Mouse (Mus musculus) midbrain, embryonic 13.5 days (tissue): Measurements from ENCODE around the gene Kcnk10. TPM values are rescaled to one million over a fixed set of nuclear protein-coding genes. Genes with fewer than 3 reads are reported as not detected.

Experiments
- ATAC-seq: fragments of 200-750 bp; cut with Nextera tagmentation; 2 replicates; pipeline ENCODE4 v1.8.0; 2017; ENCODE audit warnings: mild to moderate bottlenecking, moderate TSS enrichment, moderate library complexity
- H3K27ac ChIP-seq: fragments of 300-500 bp; sonication (generic); 2 replicates; pipeline ENCODE4 v1.5.1; 2015; ENCODE audit warnings: inconsistent platforms, mild to moderate bottlenecking, moderate library complexity
- H3K27me3 ChIP-seq: fragments of 300-500 bp; sonication (generic); 2 replicates; pipeline ENCODE4 v1.6.1; 2015; ENCODE audit warnings: mild to moderate bottlenecking, inconsistent platforms
- H3K36me3 ChIP-seq: fragments of 300-500 bp; sonication (generic); 2 replicates; pipeline ENCODE4 v1.6.1; 2015; ENCODE audit warnings: mild to moderate bottlenecking, inconsistent platforms
- H3K4me1 ChIP-seq: fragments of 300-500 bp; sonication (generic); replicated peaks from 2 replicates; pipeline ENCODE4 v1.6.1; 2015; ENCODE audit warnings: inconsistent platforms
- H3K4me2 ChIP-seq: fragments of 300-500 bp; sonication (generic); replicated peaks from 2 replicates; pipeline ENCODE4 v1.6.1; 2015; ENCODE audit warnings: moderate library complexity, mild to moderate bottlenecking, inconsistent platforms
- H3K4me3 ChIP-seq: fragments of 300-500 bp; sonication (generic); replicated peaks from 2 replicates; pipeline ENCODE4 v1.5.1; 2015; ENCODE audit warnings: mild to moderate bottlenecking, inconsistent platforms
- H3K9ac ChIP-seq: fragments of 300-500 bp; sonication (generic); replicated peaks from 2 replicates; pipeline ENCODE4 v1.6.1; 2015; ENCODE audit warnings: mild to moderate bottlenecking, inconsistent platforms
- H3K9me3 ChIP-seq: fragments of 300-500 bp; sonication (generic); 2 replicates; pipeline ENCODE4 v1.6.1; 2016; ENCODE audit warnings: mild to moderate bottlenecking, inconsistent platforms
- WGBS: fragments of 180-500 bp; shearing (Covaris S2); methylation state at CpG from one replicate; pipeline ENCODE4 v1.1.7; 2015; 5-methylcytosine and 5-hydroxymethylcytosine counted together
- polyA plus RNA-seq: library from polyadenylated mRNA; unstranded; fragments of >200 nt; fragmentation: Nextera tagmentation; extraction: Ambion mirVana; gene quantifications from 2 replicates; pipeline ENCODE4 v1.2.1, GENCODE M21; 2015

The Kcnk10 gene
- polyA plus RNA-seq, 1 experiment from 2014 or later: 51.8 TPM

DNA sequence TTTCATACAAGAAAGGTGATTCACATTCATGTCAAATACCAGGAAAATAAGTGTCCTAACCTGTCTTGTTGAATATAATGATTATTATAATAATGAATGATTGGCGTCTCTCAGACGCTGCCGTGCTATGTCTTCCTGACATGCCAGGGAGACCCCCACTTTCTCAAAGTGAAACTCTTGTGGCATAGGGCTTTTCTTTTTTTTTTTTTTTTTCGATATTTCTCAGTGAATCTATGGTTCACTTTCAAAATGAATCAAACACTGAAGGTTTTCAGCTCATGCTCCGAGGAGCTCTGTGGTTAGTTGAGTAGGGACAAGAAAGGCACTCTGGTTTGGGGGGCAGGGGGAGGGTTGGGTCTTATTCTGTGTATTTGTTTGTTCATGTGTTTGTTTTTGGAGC is 22.8 kb upstream of the Kcnk10 start:
- 0 out of 2 replicates have a peak, but pooled peaks cover 3% of the 10 kb centered on the region for H3K9me3 ChIP-seq
- no peak for ATAC-seq
- H3K4me3 ChIP-seq: no peak overlapping the region
- H3K9ac ChIP-seq: no peak overlapping the region
- no peak overlapping the region for H3K4me2 ChIP-seq
- peaks cover 3% of the 10 kb centered on the region; the same call in 1 of the 2 replicates for H3K4me1 ChIP-seq
- WGBS: 90% methylated on average over 5 of the region's 5 CpGs
- H3K36me3 ChIP-seq: no peaks in the 10 kb centered on the region
- no peak overlapping the region for H3K27ac ChIP-seq
- no peaks in the 10 kb centered on the region for H3K27me3 ChIP-seq

DNA sequence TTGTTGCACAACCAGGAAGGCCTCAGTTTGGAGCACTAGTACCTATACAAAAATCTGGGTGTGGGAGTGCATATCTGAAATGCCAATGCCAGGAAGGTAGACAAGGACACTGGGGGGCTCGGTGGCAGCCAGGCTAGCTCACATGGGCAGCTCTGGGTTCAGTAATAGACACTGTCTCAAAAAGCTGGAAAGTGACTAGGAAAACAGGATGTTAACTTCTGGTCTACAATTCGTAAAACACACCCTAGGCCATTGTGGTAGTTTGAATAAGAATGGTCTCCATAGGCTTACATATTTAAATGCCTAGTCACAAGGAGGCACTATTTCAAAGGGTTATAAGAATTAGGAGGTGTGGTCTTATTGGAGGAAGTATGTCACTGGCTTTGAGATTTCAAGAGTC is 12.9 kb upstream of the Kcnk10 start:
- Histone ChIP-seq H3K4me1 (peaks cover 3% of the 10 kb centered on the region; the same call in 1 of the 2 replicates), H3K27me3 (no peaks in the 10 kb centered on the region)
- 90% methylated on average over 2 of the region's 2 CpGs for WGBS

DNA sequence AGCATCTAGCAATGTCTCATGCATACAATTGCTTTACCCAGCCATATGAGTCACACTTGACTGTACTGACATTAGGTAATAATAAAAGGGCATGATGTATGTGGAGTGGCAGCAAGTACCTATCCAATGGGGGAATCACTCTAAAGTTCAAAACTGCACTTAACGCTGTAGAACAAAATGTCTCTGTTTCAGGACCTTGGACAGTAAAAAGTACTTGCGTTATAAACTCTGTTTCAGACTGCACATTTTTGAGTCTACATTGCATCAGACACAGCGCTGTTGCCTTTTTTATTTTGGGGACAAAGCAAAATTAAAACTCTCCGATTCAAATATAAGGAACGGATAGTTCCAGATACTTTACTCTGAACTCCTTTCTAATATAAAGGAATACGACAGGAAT is 10.5 kb upstream of the Kcnk10 start:
- peaks cover 3% of the 10 kb centered on the region; the same call in 1 of the 2 replicates for H3K4me1 ChIP-seq
- 81% methylated on average over 6 of the region's 6 CpGs for WGBS
- H3K27me3 ChIP-seq: no peaks in the 10 kb centered on the region
- no peak for ATAC-seq
- H3K36me3 ChIP-seq: no peaks in the 10 kb centered on the region
- no peak overlapping the region for H3K9ac ChIP-seq
- H3K27ac ChIP-seq: no peak overlapping the region
- peaks cover 14% of the 10 kb centered on the region for H3K9me3 ChIP-seq
- no peak overlapping the region for H3K4me2 ChIP-seq
- H3K4me3 ChIP-seq: no peak overlapping the region

More for the DNA sequence above, 12.9 kb upstream of the Kcnk10 start:
- no peak overlapping the region for H3K4me3 ChIP-seq
- no peak overlapping the region for H3K4me2 ChIP-seq
- no peak for ATAC-seq
- peaks cover 14% of the 10 kb centered on the region for H3K9me3 ChIP-seq
- no peaks in the 10 kb centered on the region for H3K36me3 ChIP-seq
- H3K9ac ChIP-seq: no peak overlapping the region
- no peak overlapping the region for H3K27ac ChIP-seq

DNA sequence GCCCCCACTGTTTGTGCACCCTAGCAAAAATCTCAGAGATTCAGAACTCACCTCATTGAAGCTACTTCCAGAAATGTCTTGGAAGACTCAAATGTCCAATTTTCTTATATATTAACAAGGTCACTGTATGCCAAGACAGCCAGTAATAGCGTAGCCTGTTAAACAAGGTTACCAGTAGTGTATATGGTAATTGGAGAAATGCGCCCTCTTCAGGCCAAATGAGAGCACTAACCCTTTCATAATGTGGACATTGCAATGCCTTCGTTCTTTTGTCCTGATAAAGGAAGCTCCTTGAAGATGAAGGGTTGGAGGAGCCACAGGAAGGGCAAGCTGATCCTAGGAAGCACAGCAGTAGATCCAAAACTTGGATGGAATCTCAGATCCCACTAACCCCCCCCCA is 7.2 kb upstream of the Kcnk10 start:
- H3K9me3 ChIP-seq: no peaks in the 10 kb centered on the region
- WGBS: 37% methylated on average over 3 of the region's 3 CpGs
- H3K4me2 ChIP-seq: no peak overlapping the region
- no peak for ATAC-seq
- H3K36me3 ChIP-seq: no peaks in the 10 kb centered on the region
- H3K27ac ChIP-seq: no peak overlapping the region
- H3K9ac ChIP-seq: no peak overlapping the region
- H3K4me1 ChIP-seq: peaks cover 3% of the 10 kb centered on the region; the same call in 1 of the 2 replicates
- H3K4me3 ChIP-seq: no peak overlapping the region
- no peaks in the 10 kb centered on the region for H3K27me3 ChIP-seq

DNA sequence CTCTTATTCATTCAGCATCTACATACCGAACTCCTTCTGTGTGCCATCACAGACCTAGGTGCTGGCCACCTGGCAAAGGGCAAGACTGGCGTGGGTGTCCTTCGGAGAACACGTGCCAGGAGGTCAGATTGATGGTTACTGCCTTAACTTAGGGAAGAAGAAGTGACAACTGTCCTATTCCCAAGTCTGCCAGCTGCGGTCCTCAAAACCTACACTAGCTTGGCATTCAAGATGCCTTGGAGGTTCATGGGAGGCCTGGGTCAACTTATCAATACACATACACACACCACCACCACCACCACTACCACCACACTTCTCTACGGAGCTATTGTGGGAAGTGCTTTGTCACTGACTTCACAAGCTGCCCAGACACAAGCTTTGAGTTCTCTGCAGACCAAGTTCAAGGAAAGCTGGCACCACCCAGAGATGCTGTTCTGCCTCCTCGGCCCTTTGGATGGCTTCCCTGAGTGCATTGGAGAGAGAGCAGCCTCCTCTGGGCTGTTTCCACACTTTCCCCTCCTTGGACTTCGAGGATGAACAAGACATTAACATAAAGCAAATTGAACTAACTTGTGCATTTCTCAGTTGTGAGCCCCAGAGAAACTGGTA is 2.1 kb downstream of the Kcnk10 start:
- Histone ChIP-seq H3K9me3 (no peaks in the 10 kb centered on the region), H3K4me3 (peak overlapping the region; percentile 71), H3K36me3 (no peaks in the 10 kb centered on the region), H3K4me1 (peaks cover 52% of the 10 kb centered on the region), H3K9ac (no peak overlapping the region), H3K27ac (peak overlapping the region; percentile 97), H3K27me3 (0 out of 2 replicates have a peak, but pooled peaks cover 2% of the 10 kb centered on the region), H3K4me2 (peak overlapping the region; percentile 88)
- no peak for ATAC-seq
- WGBS: 69% methylated on average over 8 of the region's 8 CpGs

DNA sequence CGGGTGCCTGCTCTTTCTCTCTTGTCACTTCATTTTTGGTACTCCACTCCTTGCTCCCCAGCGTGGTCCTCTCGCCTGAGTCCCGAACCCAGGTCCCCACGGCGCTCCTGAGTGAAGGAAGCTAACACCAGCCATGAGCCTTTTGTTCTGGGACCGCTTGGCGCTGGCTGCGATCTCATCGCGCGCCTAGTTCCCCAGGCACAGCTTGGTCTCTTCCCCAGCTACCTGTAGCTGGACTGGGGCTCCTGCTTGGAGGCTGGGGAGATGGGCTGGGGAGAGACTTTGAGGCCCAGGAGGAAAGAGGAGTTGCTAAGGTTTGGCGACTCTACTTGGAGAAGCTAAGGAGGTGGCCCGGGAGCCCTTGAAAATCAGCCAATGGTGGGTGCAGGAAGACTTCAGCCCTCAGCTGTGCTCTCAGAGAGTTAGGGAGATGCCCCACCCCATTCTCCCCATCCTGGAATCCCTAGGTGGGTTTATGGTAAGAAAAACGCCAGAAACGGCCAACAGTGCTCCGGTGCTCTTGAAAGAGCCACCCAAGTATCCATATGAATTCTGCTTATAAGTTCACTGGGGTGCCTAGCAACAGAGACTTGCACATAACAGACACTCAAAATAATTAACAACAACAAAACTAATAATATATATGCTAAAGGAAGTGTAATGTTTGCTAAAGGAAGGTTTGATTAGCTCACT is 2.8 kb downstream of the Kcnk10 start:
- peak; percentile 21 for ATAC-seq
- Histone ChIP-seq H3K4me3 (peak overlapping the region; percentile 71), H3K36me3 (no peaks in the 10 kb centered on the region), H3K27me3 (0 out of 2 replicates have a peak, but pooled peaks cover 2% of the 10 kb centered on the region), H3K9ac (peak overlapping the region; percentile 93), H3K27ac (peak overlapping the region; percentile 97), H3K9me3 (no peaks in the 10 kb centered on the region), H3K4me2 (peak overlapping the region; percentile 88), H3K4me1 (peaks cover 59% of the 10 kb centered on the region)
- WGBS: 6% methylated on average over 17 of the region's 17 CpGs

DNA sequence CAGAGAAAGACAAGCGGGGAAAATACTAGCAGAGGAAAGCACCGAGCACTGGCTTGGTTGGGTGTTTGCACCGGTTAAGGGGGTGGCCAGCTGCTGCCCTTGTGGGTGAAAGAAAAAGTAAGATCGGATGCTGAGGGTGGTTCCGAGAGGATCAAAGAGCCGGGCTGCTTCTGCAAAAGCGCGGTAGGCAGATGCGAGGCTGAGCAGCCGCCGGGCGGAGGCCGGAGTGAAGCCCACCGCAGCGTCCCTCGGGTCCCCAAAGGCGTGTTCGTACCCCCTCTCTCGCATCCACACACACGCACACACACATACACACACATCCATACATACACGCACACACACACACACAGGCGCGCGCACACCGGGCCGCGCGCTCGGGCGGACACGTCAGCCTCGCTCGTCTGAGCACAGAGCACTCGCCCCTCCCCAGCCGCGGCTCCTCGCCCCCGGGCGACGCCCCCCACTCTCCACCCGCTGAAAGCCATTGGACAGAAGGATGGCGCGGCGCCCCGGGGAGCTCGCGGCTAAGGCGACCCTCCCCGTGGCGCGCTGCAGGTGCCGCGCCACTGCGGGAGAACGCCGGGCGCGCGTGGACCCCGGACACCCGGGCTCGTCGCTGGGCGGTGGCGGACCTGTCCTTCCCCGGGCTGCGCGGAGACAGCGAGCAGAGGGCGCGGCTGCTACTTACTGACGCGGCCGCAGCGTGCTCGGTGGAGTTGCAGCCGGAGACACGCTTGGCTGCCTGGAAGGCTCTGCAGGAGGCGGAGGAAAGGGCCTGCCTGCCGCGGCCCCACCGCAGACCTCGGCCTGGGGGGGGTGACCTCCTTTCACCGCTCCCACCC is 3.5 kb downstream of the Kcnk10 start:
- Histone ChIP-seq H3K4me3 (peak overlapping the region; percentile 71), H3K4me1 (peaks cover 66% of the 10 kb centered on the region), H3K9ac (peak overlapping the region; percentile 93), H3K27me3 (0 out of 2 replicates have a peak, but pooled peaks cover 2% of the 10 kb centered on the region), H3K36me3 (peaks cover 3% of the 10 kb centered on the region), H3K9me3 (no peaks in the 10 kb centered on the region), H3K4me2 (peak overlapping the region; percentile 88), H3K27ac (peak overlapping the region; percentile 97)
- peak; percentile 90 for ATAC-seq
- WGBS: under 1% methylated on average over 84 of the region's 84 CpGs

DNA sequence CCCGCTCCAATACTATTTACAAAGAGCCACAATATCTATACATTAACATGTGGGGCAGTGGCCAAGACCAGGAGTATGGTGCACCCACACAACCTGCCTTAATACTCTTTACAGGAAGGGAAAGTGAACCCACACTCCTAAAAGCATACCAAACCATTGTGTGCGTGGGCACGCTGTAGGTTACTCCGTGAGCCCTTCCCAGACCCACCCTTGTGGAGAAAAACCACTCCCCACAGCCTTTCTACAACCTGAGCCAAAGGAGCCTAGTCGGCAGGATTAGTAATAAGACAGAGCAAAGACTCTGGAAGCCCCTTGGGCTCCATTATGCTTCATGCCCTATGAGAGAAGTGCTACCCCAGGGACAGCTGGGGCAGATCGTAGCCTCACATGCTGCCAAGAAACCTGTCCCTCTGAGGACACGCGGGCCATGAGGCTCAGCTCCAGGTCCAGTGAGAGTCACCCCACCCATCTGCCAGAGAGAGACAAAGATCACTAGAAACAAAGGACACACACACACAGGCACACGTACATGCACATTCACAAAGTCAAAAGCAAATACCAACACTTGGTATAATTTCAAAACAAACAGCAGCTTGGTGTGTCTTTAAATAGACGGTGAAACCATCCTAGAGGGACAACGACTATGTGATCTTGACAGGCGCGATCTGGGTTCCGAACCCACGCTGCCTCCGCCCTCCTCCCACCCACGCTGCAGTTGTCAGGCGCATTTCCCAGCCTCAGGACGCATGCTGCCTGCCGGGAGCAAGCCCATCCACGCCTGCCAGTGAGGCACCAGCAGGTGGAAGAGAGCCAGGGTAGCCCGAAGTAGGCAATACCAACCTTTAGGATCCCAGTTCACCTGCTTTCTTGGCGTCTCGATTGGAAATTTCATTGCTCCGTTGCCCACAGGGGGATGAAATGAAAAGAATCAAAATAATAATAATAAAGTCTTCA is 4.5 kb downstream of the Kcnk10 start:
- Histone ChIP-seq H3K4me3 (peak overlapping the region; percentile 71), H3K36me3 (peaks cover 3% of the 10 kb centered on the region), H3K4me1 (peaks cover 74% of the 10 kb centered on the region), H3K4me2 (peak overlapping the region; percentile 88), H3K9ac (peak overlapping the region; percentile 93), H3K9me3 (no peaks in the 10 kb centered on the region), H3K27ac (peak overlapping the region; percentile 97), H3K27me3 (0 out of 2 replicates have a peak, but pooled peaks cover 2% of the 10 kb centered on the region)
- 5% methylated on average over 25 of the region's 25 CpGs for WGBS
- peak; percentile 47 for ATAC-seq

DNA sequence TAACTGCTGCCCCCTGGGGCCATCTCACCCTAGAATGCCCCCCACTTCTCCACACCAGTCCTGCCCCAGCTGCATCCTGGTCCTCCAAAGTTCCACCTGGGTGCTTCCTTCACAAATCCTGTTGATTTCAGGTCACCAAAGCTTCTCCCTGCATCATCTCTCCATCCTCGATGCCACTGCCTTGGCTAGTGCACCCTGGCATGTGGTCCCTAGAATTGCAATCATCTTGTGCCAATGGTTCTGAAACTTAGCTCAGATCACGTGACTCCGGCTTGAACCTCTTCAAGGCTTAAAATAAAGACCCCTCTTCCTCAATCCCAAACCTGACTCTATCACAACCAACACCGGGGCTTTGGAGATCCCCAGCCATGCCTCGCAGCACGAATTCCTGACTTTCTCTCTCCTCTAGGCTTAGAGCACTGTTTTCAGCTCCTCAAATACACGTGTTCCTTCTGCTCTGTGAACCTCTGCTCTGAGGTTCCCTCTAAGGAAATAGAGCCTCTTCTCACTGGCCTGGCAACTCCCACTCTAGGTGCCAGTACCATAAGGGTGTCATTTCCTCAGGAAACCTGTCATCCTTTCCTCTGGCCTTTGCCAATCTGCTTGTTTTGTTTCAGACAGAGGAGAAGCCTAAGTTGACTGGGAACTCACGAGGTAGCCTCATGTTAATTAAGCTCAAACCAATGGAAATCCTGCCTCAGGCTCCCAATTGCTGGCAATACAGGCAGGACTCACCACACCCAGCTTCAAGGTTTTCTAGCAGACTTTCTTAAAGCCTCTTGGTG is 6.0 kb downstream of the Kcnk10 start:
- Histone ChIP-seq H3K9me3 (no peaks in the 10 kb centered on the region), H3K4me2 (peak overlapping the region; percentile 88), H3K4me1 (peaks cover 77% of the 10 kb centered on the region), H3K36me3 (peaks cover 3% of the 10 kb centered on the region), H3K9ac (peak overlapping the region; percentile 93), H3K4me3 (peak overlapping the region; percentile 71), H3K27me3 (0 out of 2 replicates have a peak, but pooled peaks cover 2% of the 10 kb centered on the region), H3K27ac (peak overlapping the region; percentile 65)
- ATAC-seq: no peak
- 42% methylated on average over 8 of the region's 8 CpGs for WGBS

DNA sequence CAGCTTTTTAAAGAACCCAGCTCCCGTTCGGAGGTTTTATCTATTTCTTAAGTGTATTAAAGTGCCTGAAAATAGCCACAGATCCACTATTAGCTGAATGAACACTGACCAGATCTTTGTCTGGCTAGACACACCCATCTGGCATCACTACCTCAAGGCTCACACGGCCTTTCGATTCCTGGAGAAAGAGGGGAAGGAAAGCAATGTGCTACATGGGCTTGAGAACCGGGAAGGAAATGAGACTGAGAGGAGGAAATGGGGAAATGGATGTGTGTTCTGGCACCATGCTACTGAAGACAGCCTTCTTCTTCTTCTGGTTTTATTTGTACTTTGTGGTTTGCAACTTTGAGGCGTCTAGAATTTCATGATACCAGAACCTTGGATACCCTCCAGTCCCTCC is 8.7 kb downstream of the Kcnk10 start:
- Histone ChIP-seq H3K9ac (no peak overlapping the region), H3K27ac (no peak overlapping the region), H3K4me1 (peaks cover 85% of the 10 kb centered on the region), H3K27me3 (no peaks in the 10 kb centered on the region), H3K4me2 (peak overlapping the region; percentile 88; the same call in 1 of the 2 replicates), H3K9me3 (no peaks in the 10 kb centered on the region), H3K36me3 (peaks cover 3% of the 10 kb centered on the region), H3K4me3 (no peak overlapping the region)
- ATAC-seq: no peak
- 87% methylated on average over 6 of the region's 6 CpGs for WGBS
